Mouse (Mus musculus): Measurements from ENCODE around the gene Btbd17.

The Btbd17 gene

GRCm38 (mm10) chr11:114795848-114796322 lies at the start of gene Btbd17:
Gene Btbd17, minus strand, starts transcription at chr11:114795945.
- no peak for DNase-seq

- no peak for DNase-seq
Measured at GRCm38 (mm10) chr11:114844464-114845220, 48.9 kb upstream of the Btbd17 start.

GRCm38 (mm10) chr11:114843818-114844463 lies 48.2 kb upstream of the Btbd17 start:
- DNase-seq, result peak; percentile 39

GRCm38 (mm10) chr11:114833166-114833565 lies 37.4 kb upstream of the Btbd17 start:
- no peak for DNase-seq

- no peak for DNase-seq
Measured at GRCm38 (mm10) chr11:114830433-114830773, 34.7 kb upstream of the Btbd17 start.

- peak; percentile 73 for DNase-seq
Measured at GRCm38 (mm10) chr11:114829499-114830432, 34.0 kb upstream of the Btbd17 start.

- peak; percentile 58 for DNase-seq
Measured at GRCm38 (mm10) chr11:114826686-114827085, 30.9 kb upstream of the Btbd17 start.

- no peak for DNase-seq
Measured at GRCm38 (mm10) chr11:114823199-114823725, 27.5 kb upstream of the Btbd17 start.

- peak; percentile 20 for DNase-seq
Measured at GRCm38 (mm10) chr11:114822727-114823126, 27.0 kb upstream of the Btbd17 start.

- DNase-seq, result no peak
Measured at GRCm38 (mm10) chr11:114821325-114821724, 25.6 kb upstream of the Btbd17 start.

- no peak for DNase-seq
Measured at GRCm38 (mm10) chr11:114820444-114820843, 24.7 kb upstream of the Btbd17 start.

- DNase-seq, result no peak
Measured at GRCm38 (mm10) chr11:114819110-114819509, 23.4 kb upstream of the Btbd17 start.

- DNase-seq, result no peak
Measured at GRCm38 (mm10) chr11:114818185-114818584, 22.4 kb upstream of the Btbd17 start.

- no peak for DNase-seq
Measured at GRCm38 (mm10) chr11:114816934-114817333, 21.2 kb upstream of the Btbd17 start.

GRCm38 (mm10) chr11:114814873-114815592 lies 19.3 kb upstream of the Btbd17 start:
- no peak for DNase-seq

- DNase-seq, result peak; percentile 88
Measured at GRCm38 (mm10) chr11:114812731-114813240, 17.0 kb upstream of the Btbd17 start.

- DNase-seq, result no peak
Measured at GRCm38 (mm10) chr11:114810344-114810743, 14.6 kb upstream of the Btbd17 start.

- no peak for DNase-seq
Measured at GRCm38 (mm10) chr11:114809371-114809770, 13.6 kb upstream of the Btbd17 start.

GRCm38 (mm10) chr11:114807686-114808427 lies 12.1 kb upstream of the Btbd17 start:
- DNase-seq, result peak; percentile 34

- DNase-seq, result no peak
Measured at GRCm38 (mm10) chr11:114807025-114807424, 11.3 kb upstream of the Btbd17 start.

- DNase-seq, result no peak
Measured at GRCm38 (mm10) chr11:114803990-114804389, 8.2 kb upstream of the Btbd17 start.
